Mouse (Mus musculus): ENCODE data around the gene R3hdml. TPM values are rescaled to one million over a fixed set of nuclear protein-coding genes. Genes with fewer than 3 reads are reported as not detected.

The R3hdml gene
- polyA plus RNA-seq, 1 experiment from 2014 or later = 0.29 TPM

- no peak overlapping the region for H3K27ac ChIP-seq
- no peaks in the 10 kb centered on the region for H3K9me3 ChIP-seq (ENCODE audit: control insufficient read depth, low read length)
- 96% methylated on average over 6 of the region's 6 CpGs for WGBS
- DNase-seq (ENCODE audit: low spot score) (no peak), ATAC-seq (ENCODE audit: low FRiP score) (no peak)
- no peak overlapping the region for H3K4me3 ChIP-seq (replicated peaks; ENCODE audit: low read length)
- peaks cover 7% of the 10 kb centered on the region for H3K4me1 ChIP-seq (replicated peaks; ENCODE audit: control insufficient read depth, insufficient read depth, low read length)
- no peak overlapping the region for H3K9ac ChIP-seq
- peaks cover 48% of the 10 kb centered on the region for H3K36me3 ChIP-seq (replicated peaks; ENCODE audit: control insufficient read depth, insufficient read depth)
- no peak overlapping the region for H3K4me2 ChIP-seq (replicated peaks)
- H3K27me3 ChIP-seq (ENCODE audit: control insufficient read depth, insufficient read depth, low read length) = no peaks in the 10 kb centered on the region
These were observed 23.3 kb upstream of the R3hdml start for GRCm38 (mm10) chr2:163468866-163469265.

- H3K27ac ChIP-seq = no peak overlapping the region
- peaks cover 7% of the 10 kb centered on the region for H3K4me1 ChIP-seq (replicated peaks; ENCODE audit: control insufficient read depth, insufficient read depth, low read length)
- no peak overlapping the region for H3K9ac ChIP-seq
- no peak overlapping the region for H3K4me3 ChIP-seq (replicated peaks; ENCODE audit: low read length)
- no peaks in the 10 kb centered on the region for H3K9me3 ChIP-seq (ENCODE audit: control insufficient read depth, low read length)
- peaks cover 48% of the 10 kb centered on the region for H3K36me3 ChIP-seq (replicated peaks; ENCODE audit: control insufficient read depth, insufficient read depth)
- DNase-seq (ENCODE audit: low spot score) (no peak), ATAC-seq (ENCODE audit: low FRiP score) (no peak)
- no peaks in the 10 kb centered on the region for H3K27me3 ChIP-seq (ENCODE audit: control insufficient read depth, insufficient read depth, low read length)
- WGBS = 94% methylated on average over 15 of the region's 15 CpGs
- no peak overlapping the region for H3K4me2 ChIP-seq (replicated peaks)
These were observed 22.4 kb upstream of the R3hdml start for GRCm38 (mm10) chr2:163469711-163470110.

- Histone ChIP-seq H3K4me3 (replicated peaks; ENCODE audit: low read length) (peak overlapping the region; percentile 85; the same call in 1 of the 2 replicates), H3K4me1 (replicated peaks; ENCODE audit: control insufficient read depth, insufficient read depth, low read length) (peaks cover 7% of the 10 kb centered on the region), H3K4me2 (replicated peaks) (peak overlapping the region; percentile 66), H3K36me3 (replicated peaks; ENCODE audit: control insufficient read depth, insufficient read depth) (peaks cover 40% of the 10 kb centered on the region), H3K9me3 (ENCODE audit: control insufficient read depth, low read length) (no peaks in the 10 kb centered on the region), H3K27ac (no peak overlapping the region), H3K9ac (peak overlapping the region; percentile 86), H3K27me3 (ENCODE audit: control insufficient read depth, insufficient read depth, low read length) (no peaks in the 10 kb centered on the region)
- no peak for ATAC-seq (ENCODE audit: low FRiP score)
- no peak for DNase-seq (ENCODE audit: low spot score)
- WGBS = 46% methylated on average over 3 of the region's 3 CpGs
These were observed 21.0 kb upstream of the R3hdml start for GRCm38 (mm10) chr2:163471136-163471535.

- ATAC-seq (ENCODE audit: low FRiP score) (no peak; the same call in none of the 2 replicates), DNase-seq (ENCODE audit: low spot score) (no peak)
- peak overlapping the region; percentile 85 for H3K4me3 ChIP-seq (replicated peaks; ENCODE audit: low read length)
- H3K27ac ChIP-seq = peak overlapping the region; percentile 78
- peak overlapping the region; percentile 86 for H3K9ac ChIP-seq
- H3K9me3 ChIP-seq (ENCODE audit: control insufficient read depth, low read length) = no peaks in the 10 kb centered on the region
- H3K4me2 ChIP-seq (replicated peaks) = peak overlapping the region; percentile 66
- H3K27me3 ChIP-seq (ENCODE audit: control insufficient read depth, insufficient read depth, low read length) = no peaks in the 10 kb centered on the region
- H3K4me1 ChIP-seq (replicated peaks; ENCODE audit: control insufficient read depth, insufficient read depth, low read length) = peaks cover 7% of the 10 kb centered on the region
- peaks cover 33% of the 10 kb centered on the region for H3K36me3 ChIP-seq (replicated peaks; ENCODE audit: control insufficient read depth, insufficient read depth)
- 5% methylated on average over 36 of the region's 36 CpGs for WGBS
These were observed 20.2 kb upstream of the R3hdml start for GRCm38 (mm10) chr2:163471710-163472465.

GRCm38 (mm10) chr2:163472466-163472851 lies 19.7 kb upstream of the R3hdml start, which contains the start of gene Fitm2:
TSS of gene Fitm2 (minus strand) at chr2:163472629.
- 0% methylated on average over 30 of the region's 30 CpGs for WGBS

GRCm38 (mm10) chr2:163480191-163480825 lies 11.8 kb upstream of the R3hdml start:
- Histone ChIP-seq H3K9me3 (ENCODE audit: control insufficient read depth, low read length) (no peaks in the 10 kb centered on the region), H3K27ac (no peak overlapping the region), H3K4me3 (replicated peaks; ENCODE audit: low read length) (no peak overlapping the region), H3K36me3 (replicated peaks; ENCODE audit: control insufficient read depth, insufficient read depth) (no peaks in the 10 kb centered on the region), H3K9ac (no peak overlapping the region), H3K27me3 (ENCODE audit: control insufficient read depth, insufficient read depth, low read length) (peaks cover 6% of the 10 kb centered on the region; the same call in 1 of the 2 replicates), H3K4me1 (replicated peaks; ENCODE audit: control insufficient read depth, insufficient read depth, low read length) (0 out of 2 replicates have a peak, but pooled peaks cover 4% of the 10 kb centered on the region), H3K4me2 (replicated peaks) (no peak overlapping the region)
- DNase-seq (ENCODE audit: low spot score) (no peak), ATAC-seq (ENCODE audit: low FRiP score) (no peak)
- WGBS = 52% methylated on average over 18 of the region's 18 CpGs

More at GRCm38 (mm10) chr2:163472466-163472851, 19.7 kb upstream of the R3hdml start, which contains the start of gene Fitm2:
- peak; percentile 96 for ATAC-seq (ENCODE audit: low FRiP score)
- peak; percentile 98 for DNase-seq (ENCODE audit: low spot score)
- Histone ChIP-seq H3K27me3 (ENCODE audit: control insufficient read depth, insufficient read depth, low read length) (no peaks in the 10 kb centered on the region), H3K4me3 (replicated peaks; ENCODE audit: low read length) (peak within 1 kb of the TSS; percentile 85), H3K27ac (peak within 1 kb of the TSS; percentile 78), H3K4me1 (replicated peaks; ENCODE audit: control insufficient read depth, insufficient read depth, low read length) (peaks cover 7% of the 10 kb centered on the region), H3K9me3 (ENCODE audit: control insufficient read depth, low read length) (no peaks in the 10 kb centered on the region), H3K9ac (peak within 1 kb of the TSS; percentile 86), H3K36me3 (replicated peaks; ENCODE audit: control insufficient read depth, insufficient read depth) (peaks cover 28% of the 10 kb centered on the region), H3K4me2 (replicated peaks) (peak within 1 kb of the TSS; percentile 66)

- H3K4me3 ChIP-seq (replicated peaks; ENCODE audit: low read length) = peak overlapping the region; percentile 23
- no peaks in the 10 kb centered on the region for H3K9me3 ChIP-seq (ENCODE audit: control insufficient read depth, low read length)
- H3K36me3 ChIP-seq (replicated peaks; ENCODE audit: control insufficient read depth, insufficient read depth) = no peaks in the 10 kb centered on the region
- peak overlapping the region; percentile 49 for H3K9ac ChIP-seq
- 3% methylated on average over 21 of the region's 21 CpGs for WGBS
- H3K27ac ChIP-seq = no peak overlapping the region
- peak overlapping the region; percentile 50 for H3K4me2 ChIP-seq (replicated peaks)
- peaks cover 6% of the 10 kb centered on the region; the same call in 1 of the 2 replicates for H3K27me3 ChIP-seq (ENCODE audit: control insufficient read depth, insufficient read depth, low read length)
- H3K4me1 ChIP-seq (replicated peaks; ENCODE audit: control insufficient read depth, insufficient read depth, low read length) = 0 out of 2 replicates have a peak, but pooled peaks cover 4% of the 10 kb centered on the region
- ATAC-seq (ENCODE audit: low FRiP score) = no peak; the same call in 1 of the 2 replicates
- peak; percentile 37 for DNase-seq (ENCODE audit: low spot score)
These were observed 10.5 kb upstream of the R3hdml start for GRCm38 (mm10) chr2:163481539-163482029.

- no peaks in the 10 kb centered on the region for H3K4me1 ChIP-seq (replicated peaks; ENCODE audit: control insufficient read depth, insufficient read depth, low read length)
- H3K27me3 ChIP-seq (ENCODE audit: control insufficient read depth, insufficient read depth, low read length) = no peaks in the 10 kb centered on the region
- H3K27ac ChIP-seq = no peak overlapping the region
- H3K4me3 ChIP-seq (replicated peaks; ENCODE audit: low read length) = no peak overlapping the region
- H3K9me3 ChIP-seq (ENCODE audit: control insufficient read depth, low read length) = no peaks in the 10 kb centered on the region
- H3K4me2 ChIP-seq (replicated peaks) = no peak overlapping the region
- H3K9ac ChIP-seq = no peak overlapping the region
- H3K36me3 ChIP-seq (replicated peaks; ENCODE audit: control insufficient read depth, insufficient read depth) = no peaks in the 10 kb centered on the region
- ATAC-seq (ENCODE audit: low FRiP score) = no peak
- DNase-seq (ENCODE audit: low spot score) = no peak
- 93% methylated on average over 3 of the region's 3 CpGs for WGBS
These were observed 4.8 kb upstream of the R3hdml start for GRCm38 (mm10) chr2:163487360-163487759.

GRCm38 (mm10) chr2:163489725-163490291 lies 2.3 kb upstream of the R3hdml start:
- Histone ChIP-seq H3K4me1 (replicated peaks; ENCODE audit: control insufficient read depth, insufficient read depth, low read length) (no peaks in the 10 kb centered on the region), H3K36me3 (replicated peaks; ENCODE audit: control insufficient read depth, insufficient read depth) (no peaks in the 10 kb centered on the region), H3K4me2 (replicated peaks) (no peak overlapping the region), H3K27ac (no peak overlapping the region), H3K4me3 (replicated peaks; ENCODE audit: low read length) (no peak overlapping the region), H3K9ac (no peak overlapping the region), H3K9me3 (ENCODE audit: control insufficient read depth, low read length) (no peaks in the 10 kb centered on the region), H3K27me3 (ENCODE audit: control insufficient read depth, insufficient read depth, low read length) (no peaks in the 10 kb centered on the region)
- WGBS = 48% methylated on average over 5 of the region's 5 CpGs
- no peak for DNase-seq (ENCODE audit: low spot score)
- ATAC-seq (ENCODE audit: low FRiP score) = no peak
